Mouse (Mus musculus) bone marrow macrophage, adult 2 months (primary cell): ENCODE results near the gene Ptprg. TPM values are rescaled to one million over a fixed set of nuclear protein-coding genes. Genes with fewer than 3 reads are reported as not detected.

Source experiments
- H3K27ac ChIP-seq: 2 replicates; pipeline ENCODE4 v1.5.1; 2012; ENCODE audit warnings: low read depth, low read length; ENCODE audit not compliant: insufficient read depth
- H3K4me1 ChIP-seq: 2 replicates; pipeline ENCODE4 v1.6.1; 2012; ENCODE audit warnings: low read length; ENCODE audit not compliant: control insufficient read depth, insufficient read depth
- H3K4me3 ChIP-seq: 2 replicates; pipeline ENCODE4 v1.5.1; 2012; ENCODE audit warnings: mild to moderate bottlenecking, low read length, moderate library complexity; ENCODE audit not compliant: insufficient read depth
- CTCF ChIP-seq: IDR thresholded peaks from 2 replicates; pipeline ENCODE4 v1.5.1; 2012; ENCODE audit warnings: low read depth, mild to moderate bottlenecking, low read length, moderate library complexity
- POLR2A ChIP-seq: IDR thresholded peaks from 2 replicates; pipeline ENCODE4 v1.6.1; 2012; ENCODE audit warnings: mild to moderate bottlenecking, low read depth, low read length, borderline replicate concordance
- polyA plus RNA-seq: library from polyadenylated mRNA; stranded (reverse); fragments of >200 nt; gene quantifications from 2 replicates; pipeline ENCODE4 v1.2.4, GENCODE M21; 2012; ENCODE audit not compliant: missing spikeins, insufficient read depth, insufficient read length

Ptprg gene
- polyA plus RNA-seq, 1 experiment, result 0.76 TPM

DNA sequence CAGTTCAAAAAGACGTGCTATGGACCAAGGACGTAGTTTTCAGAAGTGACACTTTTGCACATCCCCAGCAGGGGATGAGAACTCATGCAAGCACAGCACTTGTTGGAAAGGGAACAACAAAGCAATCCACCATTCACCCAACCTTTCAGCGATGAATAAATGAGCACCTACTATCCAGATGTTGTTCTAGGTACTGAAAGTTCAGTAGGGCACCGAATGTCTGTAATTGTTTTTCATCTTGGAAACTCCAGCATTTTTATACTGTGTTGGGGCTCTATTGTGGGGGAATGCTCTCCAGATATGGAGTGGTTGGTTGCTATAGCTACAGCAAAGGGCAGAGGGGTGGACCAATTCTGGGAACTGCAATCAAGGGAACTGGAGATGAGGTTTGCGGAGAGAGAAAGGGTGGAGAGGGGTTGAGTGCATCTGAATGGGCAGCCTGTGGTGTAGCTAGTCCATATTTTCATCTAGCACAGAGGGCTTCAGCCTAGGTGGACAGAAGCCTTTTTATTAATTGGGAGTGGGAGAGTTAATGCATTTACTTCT is 352.9 kb downstream of the Ptprg start:
- Histone ChIP-seq H3K27ac (no peak overlapping the region), H3K4me3 (no peak overlapping the region), H3K4me1 (no peaks in the 10 kb centered on the region)
- TF ChIP-seq CTCF (no peak), POLR2A (no peak)

DNA sequence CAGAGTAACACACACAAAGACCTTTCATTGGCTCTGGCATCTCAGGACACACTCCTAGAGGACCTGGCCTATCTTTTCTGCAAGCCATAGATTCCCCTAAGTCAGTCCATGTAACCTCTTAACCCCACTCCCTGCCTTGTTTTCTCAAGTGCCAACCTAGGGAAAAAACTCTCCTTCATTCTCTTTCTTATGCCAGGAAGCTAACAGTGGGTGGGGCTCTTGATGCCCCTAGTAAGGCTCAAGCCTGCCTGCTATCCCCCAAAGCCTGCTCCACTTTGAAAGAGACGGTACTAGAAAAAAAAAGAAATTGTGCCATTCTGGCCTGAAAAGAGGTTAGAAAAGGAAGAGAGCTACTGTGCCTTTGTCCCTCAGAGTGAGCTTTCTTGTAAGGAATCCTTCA is 358.9 kb downstream of the Ptprg start:
- TF ChIP-seq POLR2A (no peak), CTCF (no peak)
- no peak overlapping the region for H3K27ac ChIP-seq
- H3K4me3 ChIP-seq, result no peak overlapping the region
- H3K4me1 ChIP-seq, result no peaks in the 10 kb centered on the region

DNA sequence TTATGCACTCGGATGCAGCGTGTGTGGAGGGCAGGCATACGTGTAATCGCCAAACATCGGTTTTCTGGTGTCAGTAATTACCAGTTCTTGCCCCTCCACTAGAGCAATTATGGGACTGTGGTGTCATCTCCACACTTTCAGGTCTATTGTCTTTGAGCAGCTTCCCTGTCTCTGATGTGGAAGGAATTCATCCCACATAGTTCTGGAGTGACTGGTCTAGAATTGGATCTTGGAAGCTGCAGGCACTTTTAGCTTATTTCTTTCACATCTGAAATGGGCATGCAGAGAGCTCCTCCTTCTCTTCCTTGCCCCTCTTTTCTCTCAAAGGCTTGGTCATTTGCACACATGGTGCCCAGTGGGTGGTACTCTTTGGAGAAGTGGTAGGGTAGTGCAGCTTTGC is 363.9 kb downstream of the Ptprg start:
- TF ChIP-seq POLR2A (no peak), CTCF (no peak)
- no peaks in the 10 kb centered on the region for H3K4me1 ChIP-seq
- H3K27ac ChIP-seq, result no peak overlapping the region
- no peak overlapping the region for H3K4me3 ChIP-seq

DNA sequence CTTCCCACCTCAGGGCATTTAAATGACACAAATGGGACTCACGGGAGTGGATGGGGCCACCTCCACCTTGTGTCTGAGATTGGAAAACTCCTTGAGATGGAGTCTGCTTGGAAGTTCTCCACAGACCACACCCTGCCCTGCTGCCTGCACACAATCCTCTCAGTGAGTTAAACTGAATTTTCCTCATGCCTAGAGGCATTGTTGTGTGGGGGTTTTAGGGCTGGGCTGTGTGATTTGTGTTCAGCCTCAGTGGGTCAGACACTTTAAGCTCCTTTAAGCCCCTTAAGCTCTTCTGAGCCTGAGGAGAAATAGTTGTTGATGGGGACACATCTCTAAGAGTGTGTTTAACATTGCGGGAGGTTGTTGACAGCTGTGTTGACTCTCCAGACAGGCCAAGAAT is 375.2 kb downstream of the Ptprg start:
- H3K27ac ChIP-seq, result no peak overlapping the region
- TF ChIP-seq CTCF (no peak), POLR2A (no peak)
- H3K4me3 ChIP-seq, result no peak overlapping the region
- H3K4me1 ChIP-seq, result no peaks in the 10 kb centered on the region

DNA sequence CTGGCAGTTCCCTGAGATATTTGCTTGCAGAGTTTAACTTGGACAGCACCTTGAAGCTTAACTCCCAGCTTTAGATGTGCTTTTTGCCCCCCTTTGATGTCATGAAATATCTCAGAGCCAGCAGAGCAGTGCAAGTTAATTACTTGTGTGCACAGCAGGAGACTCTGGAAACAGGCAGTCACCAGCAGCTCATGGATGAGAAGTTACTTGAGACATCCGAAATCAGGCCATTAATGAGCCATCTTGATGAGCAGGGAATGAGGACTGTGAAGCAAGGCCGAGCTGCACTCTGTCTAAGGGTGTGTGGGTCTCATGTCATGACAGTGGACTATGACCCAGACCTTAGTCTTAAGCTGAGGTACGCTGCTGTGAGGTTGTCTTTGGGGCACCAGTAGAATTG is 379.2 kb downstream of the Ptprg start:
- H3K4me3 ChIP-seq, result no peak overlapping the region
- H3K27ac ChIP-seq, result no peak overlapping the region
- H3K4me1 ChIP-seq, result no peaks in the 10 kb centered on the region
- TF ChIP-seq POLR2A, result no peak
- no peak for TF ChIP-seq CTCF

DNA sequence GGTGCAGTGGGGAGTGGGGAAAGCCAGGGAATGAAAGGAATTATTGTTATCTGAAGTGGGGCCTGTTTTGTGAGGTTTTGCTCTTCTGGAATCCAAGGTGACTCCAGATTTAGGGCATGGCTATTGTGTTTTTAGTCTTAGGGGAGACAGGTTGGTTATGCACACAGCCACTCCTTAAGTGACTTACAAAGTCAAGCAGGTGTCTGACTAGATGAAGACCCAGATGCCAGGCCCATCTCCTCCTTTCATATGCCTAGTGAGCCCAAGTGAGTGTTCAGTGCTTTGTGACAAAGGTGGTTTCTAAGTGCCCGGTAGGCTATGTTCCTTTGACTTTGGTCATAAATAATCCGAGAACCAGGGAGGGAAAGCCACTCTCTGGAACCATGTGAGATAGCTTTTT is 381.2 kb downstream of the Ptprg start:
- TF ChIP-seq POLR2A, result no peak
- no peak for TF ChIP-seq CTCF
- H3K27ac ChIP-seq, result no peak overlapping the region
- H3K4me3 ChIP-seq, result no peak overlapping the region
- no peaks in the 10 kb centered on the region for H3K4me1 ChIP-seq

DNA sequence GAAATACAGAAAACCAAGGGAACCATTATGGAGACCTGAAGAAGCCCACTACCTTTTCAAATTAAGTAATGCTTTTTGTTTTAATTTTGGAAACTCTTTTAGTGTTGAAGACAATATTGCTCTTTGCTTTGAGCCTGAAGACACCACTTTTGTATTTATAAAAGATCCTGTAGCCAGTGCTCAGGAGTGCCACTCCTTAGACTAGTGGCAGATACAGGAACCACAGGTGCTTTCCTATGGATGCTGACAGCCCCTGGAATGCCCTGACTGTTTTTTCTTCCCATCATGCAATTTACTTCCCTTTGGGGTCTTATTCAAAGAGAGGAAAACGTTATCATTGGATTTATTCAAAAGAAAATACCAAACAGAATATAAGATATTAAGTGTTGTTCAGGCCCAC is 381.9 kb downstream of the Ptprg start:
- Histone ChIP-seq H3K4me1 (no peaks in the 10 kb centered on the region), H3K27ac (no peak overlapping the region), H3K4me3 (no peak overlapping the region)
- no peak for TF ChIP-seq CTCF
- no peak for TF ChIP-seq POLR2A

DNA sequence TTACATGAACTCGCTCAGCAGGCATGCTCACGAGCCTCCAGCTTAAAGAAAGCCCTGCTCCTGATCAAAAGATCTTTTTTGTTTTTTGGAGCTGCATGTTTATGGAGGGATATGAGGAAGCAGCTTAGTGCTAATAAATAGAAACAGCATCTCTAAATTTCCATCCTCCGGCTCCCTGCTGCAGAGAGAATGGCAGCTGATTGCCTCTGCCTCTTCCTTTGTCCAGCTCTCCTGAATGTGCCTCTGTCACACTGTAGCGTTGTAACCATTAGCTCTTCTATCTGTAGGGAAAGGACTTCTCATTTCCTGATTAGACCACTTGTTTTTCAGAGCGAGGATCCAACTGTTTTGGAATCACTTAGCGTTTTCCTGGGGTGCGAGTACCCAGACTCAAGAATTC is 382.4 kb downstream of the Ptprg start:
- TF ChIP-seq POLR2A, result no peak
- TF ChIP-seq CTCF, result no peak
- Histone ChIP-seq H3K4me1 (no peaks in the 10 kb centered on the region), H3K27ac (no peak overlapping the region), H3K4me3 (no peak overlapping the region)

DNA sequence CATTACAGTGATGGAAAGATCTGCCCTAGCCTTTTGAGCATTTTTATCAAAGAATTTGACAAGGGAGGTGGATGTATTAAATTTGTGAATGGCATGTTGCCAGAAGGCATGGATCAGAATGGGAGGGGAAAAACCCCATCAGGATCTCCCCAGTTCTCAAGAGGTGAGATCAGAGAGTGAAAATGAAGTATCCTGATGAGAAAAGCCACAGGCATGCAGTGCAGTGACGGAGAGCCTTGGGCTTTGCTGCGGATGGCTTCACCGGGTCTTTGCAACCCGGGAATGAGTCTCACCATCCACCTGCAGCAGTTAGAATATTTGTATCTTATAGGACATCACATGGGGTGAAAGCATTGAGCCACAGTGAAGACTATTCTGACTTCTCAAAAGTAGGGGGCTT is 385.6 kb downstream of the Ptprg start:
- H3K4me1 ChIP-seq, result no peaks in the 10 kb centered on the region
- H3K4me3 ChIP-seq, result no peak overlapping the region
- H3K27ac ChIP-seq, result no peak overlapping the region
- TF ChIP-seq POLR2A (no peak), CTCF (no peak)

DNA sequence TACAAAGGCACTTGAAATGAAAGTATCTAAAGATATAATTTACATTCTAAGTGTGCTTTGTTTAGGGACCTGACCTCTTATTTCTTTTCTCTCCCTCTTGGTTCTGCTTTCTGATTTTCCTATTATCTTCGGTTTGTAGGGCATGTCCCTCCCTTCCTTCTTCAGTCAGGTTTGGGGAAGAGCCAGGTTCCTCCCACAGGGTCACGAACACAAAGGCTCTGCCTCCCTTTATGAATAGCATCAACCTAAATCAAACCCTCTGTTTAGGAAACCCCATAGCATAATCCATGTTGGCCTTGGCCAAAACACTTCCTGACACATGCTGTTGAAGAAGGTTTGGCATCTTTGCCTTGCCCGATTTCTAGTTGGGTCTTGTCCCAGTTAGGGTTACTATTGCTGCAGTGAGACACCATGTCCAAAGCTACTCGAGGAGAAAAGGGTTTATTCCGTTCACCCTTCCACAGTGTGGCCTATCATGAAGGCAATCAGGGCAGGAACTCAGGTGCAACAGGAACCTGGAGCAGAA is 388.7 kb downstream of the Ptprg start:
- Histone ChIP-seq H3K4me1 (no peaks in the 10 kb centered on the region), H3K4me3 (no peak overlapping the region), H3K27ac (no peak overlapping the region)
- no peak for TF ChIP-seq POLR2A
- no peak for TF ChIP-seq CTCF

DNA sequence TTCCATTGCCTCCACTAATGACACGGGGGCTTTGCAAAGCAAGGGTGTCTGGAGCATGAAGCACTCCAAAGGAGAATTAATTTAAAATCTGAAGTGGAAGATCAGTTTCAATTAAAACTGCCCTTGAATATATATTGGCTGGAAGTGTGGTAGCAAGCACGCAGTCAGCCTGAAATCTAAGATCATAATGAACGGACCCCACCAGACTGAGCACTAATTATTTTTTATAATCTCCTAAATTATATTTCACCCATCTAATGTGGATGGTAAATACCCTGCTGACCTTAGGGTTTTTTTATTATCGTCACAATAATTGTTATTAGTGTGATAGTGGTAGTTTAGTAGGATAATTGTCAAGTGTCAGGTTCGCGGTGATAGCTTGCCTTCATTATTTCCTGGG is 397.0 kb downstream of the Ptprg start:
- no peak overlapping the region for H3K4me3 ChIP-seq
- H3K27ac ChIP-seq, result no peak overlapping the region
- no peaks in the 10 kb centered on the region for H3K4me1 ChIP-seq
- TF ChIP-seq POLR2A (no peak), CTCF (no peak)
